Mouse (Mus musculus) forebrain, embryonic 12.5 days (tissue): ENCODE measurements at regions not wholly inside any gene's neighbourhood (a gene's known extent, or its start where the extent isn't known, plus 50 kb on each side); places are given as distances from the start of the nearest gene placed in this dataset.
A peak's percentile ranks its signal among the peaks of the same experiment; 100 is the strongest.
"Not testable (repeated sequence)": the region's sequence is repeated elsewhere in the genome, so short reads cannot be mapped to it uniquely, and the experiment has no call there.

ENCODE experiments used
- ATAC-seq: fragments of 200-750 bp; cut with Nextera tagmentation; 2 replicates; pipeline ENCODE4 v1.8.0; 2017; ENCODE audit warnings: moderate TSS enrichment; ENCODE audit not compliant: low FRiP score
- H3K27ac ChIP-seq: fragments of 300-500 bp; sonication (generic); 2 replicates; pipeline ENCODE4 v1.5.1; 2016; ENCODE audit warnings: mild to moderate bottlenecking
- H3K27me3 ChIP-seq: fragments of 300-500 bp; sonication (generic); 2 replicates; pipeline ENCODE4 v1.6.1; 2016; ENCODE audit warnings: mild to moderate bottlenecking
- H3K36me3 ChIP-seq: fragments of 300-500 bp; sonication (generic); replicated peaks from 2 replicates; pipeline ENCODE4 v1.6.1; 2016; ENCODE audit warnings: mild to moderate bottlenecking
- H3K4me1 ChIP-seq: fragments of 300-500 bp; sonication (generic); 2 replicates; pipeline ENCODE4 v1.6.1; 2016
- H3K4me2 ChIP-seq: fragments of 300-500 bp; sonication (generic); 2 replicates; pipeline ENCODE4 v1.6.1; 2016; ENCODE audit warnings: mild to moderate bottlenecking, moderate library complexity
- H3K4me3 ChIP-seq: fragments of 300-500 bp; sonication (generic); replicated peaks from 2 replicates; pipeline ENCODE4 v1.5.1; 2016; ENCODE audit warnings: mild to moderate bottlenecking
- H3K9ac ChIP-seq: fragments of 300-500 bp; sonication (generic); 2 replicates; pipeline ENCODE4 v1.6.1; 2016; ENCODE audit warnings: mild to moderate bottlenecking
- H3K9me3 ChIP-seq: fragments of 300-500 bp; sonication (generic); 2 replicates; pipeline ENCODE4 v1.6.1; 2016
- WGBS: fragments of 180-500 bp; shearing (Covaris S2); methylation state at CpG from one replicate; pipeline ENCODE4 v1.1.7; 2016; 5-methylcytosine and 5-hydroxymethylcytosine counted together

DNA sequence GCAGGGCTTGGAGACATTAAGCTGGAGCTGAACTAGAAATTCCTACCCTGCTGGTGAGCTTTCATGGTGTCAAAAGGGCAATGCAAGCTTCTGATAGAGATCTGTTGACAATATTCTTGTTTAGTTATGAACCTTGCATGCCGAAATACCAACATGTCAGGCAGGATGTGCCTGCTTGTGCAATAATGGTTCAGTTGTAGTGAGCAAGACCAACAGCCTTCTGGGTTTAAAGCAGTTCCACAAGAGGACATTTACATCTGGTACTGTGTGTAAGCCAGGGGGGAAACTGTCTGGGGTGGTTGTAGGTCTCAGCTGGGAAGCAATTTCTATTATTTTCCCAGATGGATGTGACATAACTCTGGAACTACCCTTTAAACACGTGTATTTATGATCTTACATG is 987.6 kb upstream of the Gm38303 start:
- no peaks in the 10 kb centered on the region for H3K9me3 ChIP-seq
- H3K9ac ChIP-seq: no peak overlapping the region
- 71% methylated on average over 2 of the region's 2 CpGs for WGBS
- H3K4me2 ChIP-seq: no peak overlapping the region
- no peaks in the 10 kb centered on the region for H3K4me1 ChIP-seq
- no peak overlapping the region for H3K4me3 ChIP-seq
- no peaks in the 10 kb centered on the region for H3K36me3 ChIP-seq
- ATAC-seq: no peak
- no peaks in the 10 kb centered on the region for H3K27me3 ChIP-seq
- H3K27ac ChIP-seq: no peak overlapping the region

DNA sequence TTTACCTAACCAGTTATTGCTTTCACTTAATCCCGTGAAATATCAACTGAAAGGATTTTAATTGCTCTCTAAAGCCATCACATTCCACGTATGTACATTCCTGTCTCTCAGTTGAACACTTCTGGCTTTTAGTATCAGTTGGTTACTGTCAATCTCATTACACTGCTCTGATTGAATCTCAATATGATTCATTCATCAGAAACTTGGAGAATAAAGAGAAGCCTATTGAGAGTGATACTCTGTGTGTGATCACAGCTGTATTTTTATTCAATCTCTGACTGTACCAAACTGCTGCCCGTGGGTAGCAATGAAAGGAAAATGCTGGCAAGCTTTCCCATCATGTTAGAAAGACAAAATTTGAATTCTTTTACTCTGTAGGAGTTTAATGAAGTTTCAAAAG is 957.5 kb upstream of the Gm38303 start:
- Histone ChIP-seq H3K4me2 (no peak overlapping the region), H3K27me3 (no peaks in the 10 kb centered on the region), H3K9ac (no peak overlapping the region), H3K36me3 (no peaks in the 10 kb centered on the region), H3K9me3 (no peaks in the 10 kb centered on the region), H3K27ac (no peak overlapping the region), H3K4me1 (no peaks in the 10 kb centered on the region), H3K4me3 (no peak overlapping the region)
- no peak for ATAC-seq
- 79% methylated on average over 3 of the region's 3 CpGs for WGBS

DNA sequence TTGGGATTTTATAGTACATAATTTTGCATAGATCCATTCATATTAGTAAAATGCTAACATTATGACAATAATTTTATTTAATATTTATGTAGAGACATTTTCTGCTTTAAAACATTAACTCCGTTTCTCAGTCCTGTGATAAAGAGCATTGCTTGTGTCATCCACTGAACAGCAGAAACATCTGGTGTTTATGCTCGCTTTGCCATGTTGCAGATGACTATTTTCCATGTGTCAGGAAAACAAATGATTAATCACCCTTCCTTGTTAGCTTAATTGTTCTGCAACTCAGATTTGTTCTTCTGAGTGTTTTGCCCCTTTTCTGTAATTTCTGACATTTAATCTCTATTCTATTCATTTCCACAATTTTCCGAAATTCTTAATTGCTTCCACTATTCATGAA is 925.6 kb upstream of the Gm38303 start:
- no peak overlapping the region for H3K9ac ChIP-seq
- no peak for ATAC-seq
- H3K4me1 ChIP-seq: no peaks in the 10 kb centered on the region
- no peaks in the 10 kb centered on the region for H3K27me3 ChIP-seq
- H3K9me3 ChIP-seq: no peaks in the 10 kb centered on the region
- 71% methylated on average over 3 of the region's 3 CpGs for WGBS
- H3K4me2 ChIP-seq: no peak overlapping the region
- H3K4me3 ChIP-seq: no peak overlapping the region
- no peak overlapping the region for H3K27ac ChIP-seq
- no peaks in the 10 kb centered on the region for H3K36me3 ChIP-seq

DNA sequence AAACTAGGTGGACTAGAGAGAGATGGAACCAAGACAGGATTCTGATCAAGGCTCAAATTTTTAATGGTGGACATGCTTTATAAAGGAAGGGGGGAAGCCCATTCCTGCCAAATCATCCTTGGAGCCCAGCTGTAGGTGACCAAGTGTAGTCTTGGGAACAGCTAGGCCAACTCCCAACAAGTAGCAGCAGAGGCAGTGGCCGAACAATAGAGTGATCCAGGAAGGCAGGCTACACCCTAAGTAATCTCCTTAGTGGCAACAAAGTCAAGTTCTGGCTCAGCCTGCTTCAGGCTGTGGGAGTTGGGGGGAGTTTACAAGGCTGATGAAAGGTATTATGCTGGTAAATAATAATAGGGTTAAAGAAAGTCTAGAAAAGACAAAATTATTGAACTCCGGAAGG is 878.5 kb upstream of the Gm38303 start:
- 97% methylated on average over 2 of the region's 2 CpGs for WGBS
- Histone ChIP-seq H3K4me2 (no peak overlapping the region), H3K4me3 (no peak overlapping the region), H3K9ac (no peak overlapping the region), H3K27me3 (no peaks in the 10 kb centered on the region), H3K4me1 (peaks cover 8% of the 10 kb centered on the region; the same call in 1 of the 2 replicates), H3K9me3 (no peaks in the 10 kb centered on the region), H3K27ac (no peak overlapping the region), H3K36me3 (no peaks in the 10 kb centered on the region)
- ATAC-seq: no peak

DNA sequence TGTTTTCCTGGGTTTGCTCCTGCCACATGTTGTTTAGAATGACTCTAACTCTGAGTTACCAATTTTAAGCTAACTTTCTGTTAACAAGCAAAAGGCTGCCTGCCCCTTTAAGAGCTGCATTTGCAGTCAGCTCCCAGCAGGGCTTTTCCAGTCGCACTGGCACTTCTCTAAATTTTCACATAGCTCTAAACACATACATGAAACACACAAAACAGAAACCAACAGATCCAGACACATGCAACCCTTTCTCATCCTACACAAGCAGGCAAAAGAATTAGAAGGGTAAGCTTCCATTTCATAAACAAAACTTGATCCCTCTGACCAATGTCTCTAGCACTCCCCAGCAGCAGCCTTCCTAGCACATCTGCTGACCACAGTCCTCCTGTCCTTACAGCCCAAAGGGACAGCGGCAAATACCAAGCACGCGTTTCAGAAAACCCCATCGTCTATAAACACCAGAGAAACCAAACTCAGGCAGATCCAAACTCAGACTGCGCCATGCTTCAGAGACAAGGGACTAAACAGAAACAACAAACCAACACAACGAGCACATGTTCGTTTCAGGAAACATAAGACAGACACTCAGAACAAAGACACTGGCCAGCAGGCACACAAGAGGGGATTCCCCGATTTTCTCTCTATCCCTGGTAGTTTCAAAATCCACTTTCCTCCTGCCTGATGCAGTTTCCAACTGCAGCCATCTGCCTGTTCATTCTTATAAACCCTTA is 877.6 kb upstream of the Gm38303 start:
- not testable (repeated sequence) for H3K9ac ChIP-seq, ATAC-seq, H3K9me3 ChIP-seq, H3K4me1 ChIP-seq, H3K27ac ChIP-seq, H3K27me3 ChIP-seq, H3K36me3 ChIP-seq, H3K4me3 ChIP-seq
- WGBS: 33% methylated on average over 9 of the region's 9 CpGs
- H3K4me2 ChIP-seq: peak overlapping the region; percentile 6; the same call in 1 of the 2 replicates

DNA sequence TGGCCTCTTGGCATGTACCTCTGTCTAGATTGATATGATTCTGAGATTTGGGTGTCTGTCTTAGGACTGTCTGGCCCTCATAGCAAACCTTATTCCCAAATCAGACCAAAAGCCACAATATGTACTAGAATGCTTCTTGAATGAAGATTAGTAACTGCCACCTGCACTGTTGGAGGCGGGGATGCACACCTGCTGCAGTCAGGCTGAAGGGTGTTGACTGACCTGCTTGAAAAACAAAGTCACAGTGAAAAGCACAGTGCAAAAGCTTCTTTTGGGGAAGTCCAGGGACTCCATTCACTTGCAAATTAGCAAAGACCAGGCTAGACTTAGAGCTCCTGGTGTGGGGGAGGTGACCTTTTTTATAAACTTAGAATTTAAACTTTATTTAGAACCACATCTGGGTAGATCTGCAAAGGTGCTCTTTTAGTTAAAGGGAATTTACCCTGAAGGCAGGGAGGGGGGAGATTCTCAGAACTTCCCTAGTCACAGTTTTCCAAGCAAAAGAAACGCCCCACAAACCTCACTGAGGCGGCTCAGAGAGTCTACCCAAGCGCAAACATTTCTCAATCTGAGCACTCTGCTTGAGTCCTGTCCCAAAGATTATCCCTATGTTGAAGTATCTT is 876.9 kb upstream of the Gm38303 start:
- H3K27ac ChIP-seq, H3K36me3 ChIP-seq, H3K4me1 ChIP-seq, H3K9me3 ChIP-seq, H3K27me3 ChIP-seq, ATAC-seq, H3K4me3 ChIP-seq, H3K9ac ChIP-seq: not testable (repeated sequence)
- 0 out of 2 replicates have a peak overlapping the region, but pooled peaks have one; percentile 6 for H3K4me2 ChIP-seq
- 24% methylated on average over 4 of the region's 4 CpGs for WGBS

DNA sequence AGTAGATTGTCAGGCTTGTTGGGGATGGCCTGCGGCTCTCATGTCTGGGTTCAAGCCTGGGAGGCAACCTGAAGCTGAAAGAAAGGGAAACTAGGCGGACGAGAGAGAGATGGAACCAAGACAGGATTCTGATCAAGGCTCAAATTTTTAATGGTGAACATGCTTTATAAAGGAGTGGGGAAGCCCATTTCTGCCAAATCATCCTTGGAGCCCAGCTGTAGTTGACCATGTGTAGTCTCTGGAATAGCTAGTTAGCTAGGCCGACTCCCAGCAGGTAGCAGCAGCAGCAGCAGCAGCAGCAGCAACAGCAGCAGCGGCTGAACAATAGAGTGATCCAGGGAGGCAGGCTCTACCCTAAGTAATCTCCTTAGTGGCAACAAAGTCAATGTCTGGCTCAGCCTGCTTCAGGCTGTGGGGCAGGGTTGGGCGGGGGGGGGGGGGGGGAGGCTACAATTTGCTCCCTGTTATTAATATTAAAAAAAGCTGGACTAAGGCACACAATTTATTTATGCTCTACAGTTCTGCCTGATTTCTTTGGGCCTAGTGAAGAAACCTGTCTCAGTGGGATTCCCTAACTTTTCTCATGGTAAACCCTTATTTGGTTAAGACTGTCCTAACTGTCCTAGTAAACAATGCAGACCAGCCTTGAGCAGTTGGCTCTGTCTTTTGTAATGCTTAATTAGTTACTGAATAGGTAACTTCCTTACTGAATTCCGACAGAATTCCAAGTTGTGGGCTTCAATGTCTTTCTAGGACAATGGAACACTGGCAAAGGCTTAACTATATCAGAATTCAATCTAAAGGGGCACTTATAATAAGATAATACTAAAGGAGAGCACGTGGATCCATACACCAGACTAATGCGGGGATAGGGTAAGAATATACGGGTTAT is 875.7 kb upstream of the Gm38303 start:
- ATAC-seq, H3K27ac ChIP-seq, H3K4me3 ChIP-seq, H3K4me1 ChIP-seq, H3K27me3 ChIP-seq, H3K9ac ChIP-seq, H3K4me2 ChIP-seq, H3K36me3 ChIP-seq, H3K9me3 ChIP-seq: not testable (repeated sequence)
- WGBS: 42% methylated on average over 9 of the region's 10 CpGs

DNA sequence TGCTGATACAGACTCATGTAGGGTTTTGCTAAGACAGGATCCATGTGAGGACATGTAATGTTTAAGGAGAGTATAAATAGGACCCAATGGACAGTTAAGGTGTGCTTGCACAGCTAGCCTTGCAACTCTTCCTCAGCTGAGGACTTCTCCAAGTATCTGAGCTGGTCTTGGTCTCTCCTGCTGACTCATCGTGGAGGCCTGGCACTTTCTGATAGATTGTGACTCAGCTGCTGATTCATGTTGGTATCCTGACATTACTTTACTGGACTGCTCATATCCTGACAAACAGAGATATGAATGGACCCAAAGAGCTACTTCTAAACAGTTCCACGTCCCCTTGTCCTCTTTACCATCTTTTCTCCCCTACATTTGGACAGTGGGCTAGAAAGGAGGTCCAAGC is 838.5 kb upstream of the Gm38303 start:
- H3K9me3 ChIP-seq: no peaks in the 10 kb centered on the region
- H3K4me1 ChIP-seq: no peaks in the 10 kb centered on the region
- H3K27me3 ChIP-seq: no peaks in the 10 kb centered on the region
- 78% methylated on average over 2 of the region's 2 CpGs for WGBS
- H3K36me3 ChIP-seq: no peaks in the 10 kb centered on the region
- H3K4me2 ChIP-seq: no peak overlapping the region
- H3K9ac ChIP-seq: no peak overlapping the region
- no peak for ATAC-seq
- H3K27ac ChIP-seq: no peak overlapping the region
- no peak overlapping the region for H3K4me3 ChIP-seq

DNA sequence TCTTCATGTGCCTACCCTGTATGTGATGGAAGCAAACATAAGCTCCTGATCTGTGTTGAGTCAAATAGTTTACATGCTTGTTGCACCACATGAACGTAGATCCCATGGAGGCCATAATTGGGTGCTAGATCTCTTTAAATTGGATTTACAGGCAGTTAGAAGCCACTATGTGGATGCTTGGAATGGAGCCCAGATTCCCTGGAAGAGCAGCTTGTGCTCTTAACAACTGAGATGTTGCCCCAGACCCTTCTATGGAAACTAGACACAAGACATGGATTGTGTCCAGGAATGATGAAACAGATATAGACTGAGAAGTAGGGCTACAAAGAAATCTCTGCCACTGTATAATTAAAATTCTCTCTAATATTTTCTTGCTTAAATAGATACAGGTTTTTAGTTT is 819.9 kb upstream of the Gm38303 start:
- no peaks in the 10 kb centered on the region for H3K36me3 ChIP-seq
- H3K9me3 ChIP-seq: no peaks in the 10 kb centered on the region
- H3K4me1 ChIP-seq: no peaks in the 10 kb centered on the region
- ATAC-seq: no peak
- no peak overlapping the region for H3K4me3 ChIP-seq
- H3K4me2 ChIP-seq: no peak overlapping the region
- 81% methylated on average over 1 of the region's 1 CpGs for WGBS
- no peak overlapping the region for H3K27ac ChIP-seq
- H3K27me3 ChIP-seq: no peaks in the 10 kb centered on the region
- H3K9ac ChIP-seq: no peak overlapping the region
